Mouse (Mus musculus): Measurements from ENCODE around the gene 2900011O08Rik.
A peak's percentile ranks its signal among the peaks of the same experiment; 100 is the strongest.

Gene 2900011O08Rik

DNA sequence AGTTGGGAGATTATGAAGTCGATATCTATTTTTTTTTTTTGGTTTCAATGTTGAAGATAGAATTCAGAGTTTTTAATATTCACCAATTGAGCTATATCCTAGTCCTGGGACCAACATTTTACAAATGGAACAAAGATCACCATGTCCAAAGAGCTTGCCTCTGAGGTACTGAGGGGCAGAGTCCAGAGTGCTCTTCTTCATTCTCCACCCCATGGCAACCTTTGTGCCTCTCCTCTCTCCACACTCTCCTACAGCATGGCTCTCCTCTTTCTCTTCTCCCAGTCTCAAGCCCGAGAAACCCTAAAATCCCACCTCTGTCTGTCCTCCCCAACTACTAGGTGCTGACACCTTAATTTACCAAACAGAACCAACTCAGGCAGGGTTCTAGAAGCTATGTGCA, 18.3 kb downstream of the 2900011O08Rik start:
- DNase-seq (ENCODE audit: low spot score) = no peak

- no peak for DNase-seq (ENCODE audit: low spot score)
These were observed 18.9 kb downstream of the 2900011O08Rik start for GRCm38 (mm10) chr16:14005266-14005665.

DNA sequence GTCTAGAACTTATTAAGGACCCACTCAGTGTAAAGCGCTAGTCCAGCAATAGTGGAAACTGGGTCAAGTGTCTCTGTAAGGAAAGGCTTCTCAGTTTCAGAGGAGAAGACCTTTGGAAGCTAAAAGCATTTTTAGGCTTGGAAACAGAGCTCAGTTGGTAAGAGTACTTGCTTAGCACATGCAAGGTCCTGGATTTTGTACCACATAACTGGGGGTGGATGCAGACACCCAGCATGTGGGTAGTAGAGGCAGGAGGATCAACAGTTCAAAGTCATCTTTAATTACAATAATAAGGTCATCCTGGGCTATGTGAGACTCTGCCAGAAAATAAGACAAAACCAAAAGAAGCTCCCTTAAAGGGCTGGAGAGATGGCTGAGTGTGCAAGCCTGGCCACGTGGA, 21.7 kb downstream of the 2900011O08Rik start:
- no peak for DNase-seq (ENCODE audit: low spot score)

DNA sequence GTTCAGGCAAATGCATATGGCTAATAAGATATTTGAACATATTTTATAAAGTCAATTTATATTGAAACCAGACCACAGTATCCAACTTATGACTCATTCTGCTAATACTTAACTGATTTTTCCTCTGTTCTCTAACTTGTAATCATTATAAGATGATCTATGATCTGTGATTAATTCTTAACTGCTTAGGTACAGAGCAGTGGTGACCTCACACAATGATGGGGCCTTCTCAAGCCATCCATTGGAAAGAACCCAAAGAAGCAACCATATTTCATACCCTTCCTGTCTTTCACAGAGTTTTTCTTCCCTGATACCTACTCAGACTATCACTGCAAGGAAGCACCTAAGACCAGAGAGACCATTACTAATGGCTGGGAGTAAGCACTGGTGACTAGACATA, 22.3 kb downstream of the 2900011O08Rik start:
- DNase-seq (ENCODE audit: low spot score) = no peak

- DNase-seq (ENCODE audit: low spot score) = no peak
These were observed 23.6 kb downstream of the 2900011O08Rik start for GRCm38 (mm10) chr16:14009966-14010365.

- DNase-seq (ENCODE audit: low spot score) = no peak
These were observed 30.9 kb downstream of the 2900011O08Rik start for GRCm38 (mm10) chr16:14017306-14017705.

- no peak for DNase-seq (ENCODE audit: low spot score)
These were observed 34.9 kb downstream of the 2900011O08Rik start for GRCm38 (mm10) chr16:14021166-14021822.

DNA sequence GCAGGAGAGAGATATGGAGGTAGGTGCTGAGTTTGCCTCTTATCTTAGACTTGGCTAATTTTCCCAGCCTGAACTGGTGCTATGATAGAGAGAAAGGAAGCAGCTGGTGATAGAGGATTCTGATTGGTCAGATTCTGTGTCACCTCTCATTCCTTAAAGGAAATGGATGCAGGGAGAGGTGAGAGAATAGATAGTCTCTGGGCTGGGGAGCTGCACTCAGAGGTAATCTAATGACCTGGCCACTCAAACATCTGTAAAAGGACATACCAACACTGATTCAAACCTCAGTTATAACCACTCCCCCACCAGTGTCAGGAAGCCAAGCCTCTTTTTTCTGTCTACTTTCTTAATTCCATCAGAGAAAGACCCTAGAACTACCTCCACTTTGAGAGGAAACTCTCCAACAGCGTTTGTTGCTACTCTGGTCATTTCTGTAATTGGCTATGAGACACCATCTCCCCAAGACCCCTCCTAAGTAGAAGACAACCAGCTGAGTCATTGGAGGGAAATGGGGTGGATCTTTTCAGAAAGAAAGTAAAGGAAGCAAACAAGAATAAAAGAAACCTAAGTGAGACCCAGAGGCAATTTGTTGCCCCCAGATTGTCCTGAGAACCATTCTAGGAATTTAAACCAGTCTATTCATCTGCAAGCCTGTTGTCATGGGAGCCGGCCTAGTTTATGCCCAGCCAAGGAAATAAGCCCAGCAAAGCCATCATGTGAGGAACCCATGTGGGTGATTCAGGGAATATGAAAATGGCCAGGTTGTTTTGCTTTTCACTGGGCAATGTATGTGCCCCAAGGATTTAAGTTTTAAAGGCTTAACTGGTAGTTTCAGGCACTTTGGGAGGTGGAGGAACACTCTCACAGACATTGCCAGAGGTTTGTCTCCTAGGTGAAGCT, 38.9 kb downstream of the 2900011O08Rik start:
- no peak for DNase-seq (ENCODE audit: low spot score)

DNA sequence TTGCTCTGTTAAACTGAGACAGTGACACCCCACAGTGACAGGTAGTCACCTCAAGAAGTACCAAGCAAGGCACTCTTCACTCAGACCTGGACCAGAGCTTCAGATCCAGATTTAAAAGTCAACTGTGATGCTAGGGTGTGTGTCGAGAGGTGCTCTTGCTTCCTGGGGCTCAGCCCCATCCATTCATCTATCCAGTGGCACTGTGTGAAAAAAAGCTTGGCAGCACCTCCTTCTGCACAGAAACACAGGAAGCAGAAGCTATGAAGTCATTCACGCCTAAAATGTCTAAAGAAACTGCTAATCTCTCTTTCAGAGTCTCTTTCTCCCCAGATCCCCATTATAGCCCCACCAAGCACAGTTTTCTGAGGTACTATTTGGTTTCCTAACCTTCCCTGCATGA, 42.7 kb downstream of the 2900011O08Rik start:
- DNase-seq (ENCODE audit: low spot score) = no peak

DNA sequence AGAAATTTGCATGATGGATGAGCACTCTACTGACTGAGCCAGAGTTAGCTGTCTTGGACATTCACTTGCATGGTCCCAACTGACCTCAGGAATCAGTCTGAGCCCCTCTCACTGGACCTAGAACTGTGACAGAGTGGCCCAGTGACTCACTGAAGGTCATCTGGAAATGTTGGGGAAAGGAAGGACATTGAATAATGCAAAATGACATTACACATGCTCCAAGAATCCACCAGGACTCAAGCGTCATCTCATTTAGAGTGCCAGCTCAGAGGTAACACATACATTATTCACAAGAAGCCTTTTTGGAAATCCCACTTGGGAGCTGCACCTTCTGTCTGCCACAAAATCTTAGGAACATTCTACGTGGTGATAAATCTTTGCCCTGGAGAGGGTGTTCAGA, 43.4 kb downstream of the 2900011O08Rik start:
- no peak for DNase-seq (ENCODE audit: low spot score)

DNA sequence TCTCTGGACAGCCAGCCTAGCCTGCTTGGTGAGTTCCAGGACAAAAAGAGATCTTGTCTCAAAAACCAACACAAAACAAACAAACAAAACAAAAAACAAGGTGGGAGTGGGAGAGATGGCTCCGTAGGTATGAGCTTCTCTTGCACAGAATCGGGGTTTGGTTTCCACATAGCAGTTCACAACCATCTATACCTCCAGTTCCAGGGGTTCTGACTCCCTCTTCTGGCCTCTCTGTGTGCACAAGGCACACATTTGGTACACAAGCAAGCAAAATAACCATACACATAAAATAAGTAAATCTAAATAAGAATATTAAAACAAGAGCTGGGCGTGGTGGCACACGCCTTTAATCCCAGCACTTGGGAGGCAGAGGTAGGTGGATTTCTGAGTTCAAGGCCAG, 44.2 kb downstream of the 2900011O08Rik start:
- no peak for DNase-seq (ENCODE audit: low spot score)

- no peak for DNase-seq (ENCODE audit: low spot score)
These were observed 46.7 kb downstream of the 2900011O08Rik start for GRCm38 (mm10) chr16:14033076-14033475.

- no peak for DNase-seq (ENCODE audit: low spot score)
These were observed 56.0 kb downstream of the 2900011O08Rik start for GRCm38 (mm10) chr16:14042421-14042820.

GRCm38 (mm10) chr16:14044695-14045094, 58.3 kb downstream of the 2900011O08Rik start:
- no peak for DNase-seq (ENCODE audit: low spot score)

DNA sequence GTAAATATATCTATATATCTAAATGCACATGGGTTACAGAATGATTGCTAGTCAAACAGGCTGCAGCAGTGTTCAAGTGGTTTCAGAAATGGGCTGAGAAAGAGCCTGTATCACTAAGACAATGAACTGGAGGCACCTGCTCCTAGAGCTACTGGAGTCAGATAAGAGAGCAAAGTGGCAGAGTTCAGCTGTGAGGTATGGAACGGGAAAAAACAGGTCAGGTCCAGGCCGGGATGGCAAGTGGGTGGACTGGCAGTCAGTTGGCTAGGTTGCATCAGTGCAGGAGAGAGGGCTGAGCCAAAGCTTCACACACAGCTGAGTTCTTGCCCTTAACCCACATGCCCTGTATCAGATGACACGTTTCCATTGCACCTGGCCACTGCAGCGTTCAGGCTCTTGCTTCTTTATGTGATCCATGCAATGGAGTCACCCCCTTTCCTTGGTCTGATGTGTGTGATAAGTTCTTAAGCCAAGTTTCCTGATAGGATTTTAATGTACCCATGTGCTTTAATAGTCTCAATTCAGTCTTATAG, 59.9 kb downstream of the 2900011O08Rik start:
- DNase-seq (ENCODE audit: low spot score) = no peak

DNA sequence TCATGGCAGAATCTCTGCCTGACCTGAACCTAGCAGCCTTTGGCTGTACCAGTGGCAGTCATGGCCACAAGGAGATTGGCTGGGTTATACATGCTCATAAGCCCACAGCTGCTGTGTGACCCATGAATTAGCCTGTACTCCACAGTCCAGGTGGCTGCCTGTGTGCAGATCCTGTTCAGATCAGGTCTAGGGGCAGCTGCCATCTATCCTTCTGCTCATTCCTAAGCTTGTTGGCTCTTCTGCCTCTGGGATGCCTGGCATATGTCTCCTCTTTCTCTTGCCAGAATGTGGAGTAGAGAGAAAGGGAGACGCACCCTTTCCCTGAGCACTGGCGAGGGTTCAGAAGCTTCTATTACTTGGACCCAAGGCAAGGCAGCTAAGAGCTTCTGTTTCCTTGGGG, 65.8 kb downstream of the 2900011O08Rik start:
- no peak for DNase-seq (ENCODE audit: low spot score)

DNA sequence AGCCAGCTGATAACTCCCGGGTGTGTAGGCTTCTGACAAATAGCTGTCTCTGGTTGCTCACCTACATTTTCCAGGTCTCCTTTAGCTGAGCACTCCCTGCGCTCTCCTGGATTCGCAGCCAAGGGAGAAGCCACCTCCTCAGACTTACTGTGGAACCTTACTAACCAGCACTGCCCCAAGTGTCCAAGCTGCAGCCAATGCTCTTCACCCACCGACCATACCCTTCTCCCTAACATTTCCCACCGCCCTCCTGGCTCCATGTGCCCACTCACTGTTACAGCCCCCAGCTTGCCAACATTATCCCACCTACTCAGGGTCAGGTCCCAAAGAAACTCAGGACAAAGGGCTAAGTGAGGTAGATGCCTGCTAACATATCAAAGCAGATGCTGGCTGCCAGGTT, 66.7 kb downstream of the 2900011O08Rik start:
- DNase-seq (ENCODE audit: low spot score) = no peak

DNA sequence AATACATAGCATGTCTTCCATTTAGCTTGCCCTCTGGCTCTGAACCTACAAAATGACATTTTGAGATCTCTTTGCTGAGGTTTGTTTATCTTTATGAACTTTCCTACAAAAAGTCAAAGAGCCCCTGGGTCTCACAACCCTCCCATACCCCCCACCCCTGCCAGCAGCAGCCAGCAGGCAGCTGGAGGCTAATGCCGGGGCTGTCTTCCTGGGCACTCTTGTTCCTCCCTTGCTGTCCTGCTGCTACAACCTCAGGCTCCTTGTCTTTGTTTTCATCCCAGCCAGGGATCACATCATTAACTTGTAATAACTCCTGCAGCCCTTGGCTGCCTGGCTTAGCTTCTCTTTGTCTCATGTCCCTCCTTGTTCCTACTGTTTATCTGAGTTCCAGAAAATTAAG, 68.9 kb downstream of the 2900011O08Rik start:
- no peak for DNase-seq (ENCODE audit: low spot score)

- DNase-seq (ENCODE audit: low spot score) = no peak
These were observed 70.3 kb downstream of the 2900011O08Rik start for GRCm38 (mm10) chr16:14056734-14057133.

GRCm38 (mm10) chr16:14058541-14058940, 72.1 kb downstream of the 2900011O08Rik start:
- DNase-seq (ENCODE audit: low spot score) = peak; percentile 10

DNA sequence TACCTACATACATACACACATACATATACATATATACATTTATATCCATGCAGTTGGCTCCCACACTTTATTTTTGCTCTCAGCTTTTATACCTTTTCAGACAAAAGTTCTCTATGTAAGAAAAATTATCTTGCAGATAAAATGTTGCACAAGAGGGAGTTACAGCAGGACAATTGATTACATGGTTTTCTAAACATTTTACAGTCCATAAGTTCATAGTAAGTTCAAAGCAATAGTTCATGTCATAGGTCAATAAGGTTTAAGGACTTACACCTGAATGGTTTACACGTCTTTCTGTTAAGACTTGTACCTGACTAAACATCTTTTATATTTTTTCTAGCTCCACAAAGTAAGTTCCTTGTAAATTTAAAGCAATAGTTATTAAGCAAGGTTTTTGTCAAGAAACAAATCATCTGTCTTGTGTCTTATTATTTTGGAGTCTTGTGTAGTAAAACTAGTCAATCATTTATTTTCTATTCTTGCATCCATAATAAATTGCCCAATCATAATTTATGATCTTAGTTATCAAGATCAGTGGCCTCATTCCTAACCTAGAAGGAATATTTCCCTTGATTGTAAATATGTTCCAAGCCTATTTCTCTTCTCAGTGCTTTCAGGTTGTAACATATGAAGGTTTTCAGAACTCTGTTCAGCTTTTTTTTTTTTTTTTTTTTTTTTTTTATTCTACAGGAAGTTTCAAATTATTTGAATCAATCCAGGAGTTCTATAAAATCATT, 72.9 kb downstream of the 2900011O08Rik start:
- no peak for DNase-seq (ENCODE audit: low spot score)

GRCm38 (mm10) chr16:14059869-14060268, 73.5 kb downstream of the 2900011O08Rik start:
- no peak for DNase-seq (ENCODE audit: low spot score)
